Mouse (Mus musculus): ENCODE data around the gene Tenm3. TPM values are rescaled to one million over a fixed set of nuclear protein-coding genes. Genes with fewer than 3 reads are reported as not detected.

Tenm3 gene
- total and polyA plus RNA-seq, 3 experiments = 0.01 to 0.11 TPM; not detected in 1

DNA sequence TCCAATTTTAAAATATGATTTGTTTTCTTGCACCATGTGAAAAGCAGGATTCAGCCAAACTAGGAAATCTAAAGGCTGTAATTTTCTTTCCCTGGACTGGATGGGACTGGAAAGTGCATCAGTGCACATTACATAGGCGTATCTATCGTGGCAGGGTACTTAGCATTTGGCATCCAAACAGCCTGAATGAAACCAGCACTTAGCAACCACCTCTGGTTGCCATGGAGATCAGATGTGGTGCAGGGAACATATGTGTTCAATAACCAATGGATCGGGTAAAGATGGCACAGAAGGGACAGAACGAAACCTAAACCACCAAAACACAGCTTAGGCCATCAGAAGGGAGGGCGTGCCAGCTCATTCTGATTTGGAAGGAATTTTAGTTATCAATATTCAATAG, 376.1 kb downstream of the Tenm3 start:
- TF ChIP-seq TAL1 (conservative IDR thresholded peaks at IDR 0.05; ENCODE audit: low read depth, low read length) (no peak), CTCF (IDR thresholded peaks at IDR 0.05; ENCODE audit: low read depth, low read length) (no peak)
- no peak for ATAC-seq (ENCODE audit: extremely low read depth, insufficient number of reproducible peaks, low FRiP score, poor library complexity, severe bottlenecking)
- H3K9me3 ChIP-seq (replicated peaks) = peaks cover 30% of the 10 kb centered on the region
- no peaks in the 10 kb centered on the region for H3K27me3 ChIP-seq (ENCODE audit: insufficient read depth, low read length)
- DNase-seq (ENCODE audit: low spot score) = no peak
- no peaks in the 10 kb centered on the region for H3K4me1 ChIP-seq (ENCODE audit: insufficient read depth, low read depth, low read length)
- no peaks in the 10 kb centered on the region for H3K36me3 ChIP-seq (replicated peaks)
- no peak overlapping the region for H3K4me3 ChIP-seq (ENCODE audit: low read depth, low read length)

DNA sequence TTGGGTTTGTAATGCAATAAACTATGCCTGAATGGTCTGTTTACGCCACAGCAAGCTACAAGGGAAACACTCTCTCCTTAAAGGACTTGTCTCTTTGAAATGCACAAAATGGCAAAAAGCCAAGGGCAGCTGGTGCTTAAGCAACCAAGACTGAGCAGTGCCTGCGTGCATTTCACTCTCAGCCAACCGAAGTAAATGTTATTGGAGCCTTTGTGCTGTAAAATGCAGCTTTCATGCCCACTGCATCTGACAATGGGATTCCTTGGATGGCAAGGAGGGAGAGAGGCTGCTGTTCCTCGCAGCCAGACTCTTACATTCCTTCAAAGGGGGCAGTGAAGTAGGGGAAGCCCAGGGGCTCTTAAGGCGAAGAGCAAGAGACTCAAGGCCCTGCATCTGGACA, 385.4 kb downstream of the Tenm3 start:
- ATAC-seq (ENCODE audit: extremely low read depth, insufficient number of reproducible peaks, low FRiP score, poor library complexity, severe bottlenecking) = no peak
- TF ChIP-seq CTCF (IDR thresholded peaks at IDR 0.05; ENCODE audit: low read depth, low read length) (no peak), POLR2AphosphoS5 (IDR thresholded peaks at IDR 0.05; ENCODE audit: insufficient replicate concordance, low read depth, low read length) (no peak), GATA1 (IDR thresholded peaks at IDR 0.05; ENCODE audit: borderline replicate concordance, low read length) (no peak), TAL1 (conservative IDR thresholded peaks at IDR 0.05; ENCODE audit: low read depth, low read length) (no peak), GATA2 (IDR thresholded peaks at IDR 0.05; ENCODE audit: borderline replicate concordance, low read depth, low read length) (no peak)
- no peak for DNase-seq (ENCODE audit: low spot score)
- Histone ChIP-seq H3K27me3 (ENCODE audit: insufficient read depth, low read length) (no peaks in the 10 kb centered on the region), H3K4me1 (ENCODE audit: insufficient read depth, low read depth, low read length) (no peaks in the 10 kb centered on the region), H3K9me3 (replicated peaks) (peaks cover 51% of the 10 kb centered on the region), H3K36me3 (replicated peaks) (no peaks in the 10 kb centered on the region), H3K4me3 (ENCODE audit: low read depth, low read length) (no peak overlapping the region)

DNA sequence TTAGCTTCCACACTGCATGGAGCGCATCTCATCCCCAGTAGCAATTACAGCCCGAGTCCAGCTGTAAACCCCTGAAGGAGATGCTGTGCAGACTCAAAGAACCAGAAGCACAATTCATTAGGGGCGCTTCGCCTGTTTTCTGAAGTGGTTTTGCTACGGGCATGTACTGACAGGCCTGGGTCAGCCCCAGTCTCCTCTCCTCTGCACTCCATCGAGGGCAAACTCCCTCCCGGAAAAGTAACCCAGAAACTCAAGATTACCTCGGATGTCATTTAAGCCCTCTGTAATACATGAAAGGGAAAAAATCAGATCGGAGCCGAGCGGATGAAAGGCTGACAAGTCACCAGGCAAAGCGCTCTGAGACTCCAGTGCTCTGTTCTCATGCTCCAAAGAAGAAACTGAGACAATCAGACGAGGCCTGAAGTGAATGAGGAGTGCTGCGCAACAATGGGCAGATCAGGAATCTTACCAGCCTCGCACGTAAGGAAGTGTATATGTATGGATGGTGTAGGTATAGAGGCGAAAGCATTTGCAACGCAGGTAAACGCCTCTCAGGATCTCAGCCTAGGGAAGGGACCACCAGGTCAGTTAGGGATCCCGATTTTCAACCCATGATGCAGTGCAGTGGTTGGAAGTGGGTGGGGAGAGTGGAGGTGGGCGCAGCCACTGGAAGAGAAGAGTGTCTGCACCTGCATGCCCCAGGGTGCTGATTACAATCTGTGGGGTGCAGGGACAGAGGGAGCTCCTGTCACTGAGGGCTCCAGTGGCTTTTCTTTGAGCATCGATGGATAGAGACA, 387.2 kb downstream of the Tenm3 start:
- no peaks in the 10 kb centered on the region for H3K4me1 ChIP-seq (ENCODE audit: insufficient read depth, low read depth, low read length)
- no peak overlapping the region for H3K4me3 ChIP-seq (ENCODE audit: low read depth, low read length)
- no peak for ATAC-seq (ENCODE audit: extremely low read depth, insufficient number of reproducible peaks, low FRiP score, poor library complexity, severe bottlenecking)
- no peaks in the 10 kb centered on the region for H3K27me3 ChIP-seq (ENCODE audit: insufficient read depth, low read length)
- no peak for DNase-seq (ENCODE audit: low spot score)
- TF ChIP-seq GATA2 (IDR thresholded peaks at IDR 0.05; ENCODE audit: borderline replicate concordance, low read depth, low read length) (no peak), GATA1 (IDR thresholded peaks at IDR 0.05; ENCODE audit: borderline replicate concordance, low read length) (no peak), POLR2AphosphoS5 (IDR thresholded peaks at IDR 0.05; ENCODE audit: insufficient replicate concordance, low read depth, low read length) (no peak), TAL1 (conservative IDR thresholded peaks at IDR 0.05; ENCODE audit: low read depth, low read length) (no peak), CTCF (IDR thresholded peaks at IDR 0.05; ENCODE audit: low read depth, low read length) (no peak)
- H3K9me3 ChIP-seq (replicated peaks) = peaks cover 45% of the 10 kb centered on the region
- no peaks in the 10 kb centered on the region for H3K36me3 ChIP-seq (replicated peaks)

DNA sequence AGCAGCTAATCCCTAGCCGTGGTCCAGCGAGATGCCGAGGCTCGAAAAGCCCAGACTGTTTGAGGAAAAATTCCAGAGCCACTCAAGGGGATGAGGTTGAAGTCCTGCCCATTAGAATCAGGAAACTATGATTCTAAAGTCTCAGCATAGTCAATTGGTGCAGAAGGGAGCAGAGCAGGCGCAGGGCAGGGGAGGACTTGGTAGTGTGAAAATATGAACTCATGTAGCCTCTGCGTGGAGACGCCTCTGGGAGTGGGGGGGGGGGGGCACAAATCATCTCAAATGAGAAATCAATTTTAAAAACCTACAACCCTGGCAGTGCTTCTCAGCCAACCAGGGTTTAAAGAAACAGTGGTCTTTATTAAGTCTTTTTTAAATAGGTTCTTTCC, 392.5 kb downstream of the Tenm3 start:
- DNase-seq (ENCODE audit: low spot score) (no peak), ATAC-seq (ENCODE audit: extremely low read depth, insufficient number of reproducible peaks, low FRiP score, poor library complexity, severe bottlenecking) (no peak)
- H3K9me3 ChIP-seq (replicated peaks) = peaks cover 39% of the 10 kb centered on the region
- no peak overlapping the region for H3K4me3 ChIP-seq (ENCODE audit: low read depth, low read length)
- no peak for TF ChIP-seq GATA2 (IDR thresholded peaks at IDR 0.05; ENCODE audit: borderline replicate concordance, low read depth, low read length)
- no peak for TF ChIP-seq TAL1 (conservative IDR thresholded peaks at IDR 0.05; ENCODE audit: low read depth, low read length)
- TF ChIP-seq CTCF (IDR thresholded peaks at IDR 0.05; ENCODE audit: low read depth, low read length) = no peak
- TF ChIP-seq GATA1 (IDR thresholded peaks at IDR 0.05; ENCODE audit: borderline replicate concordance, low read length) = no peak
- TF ChIP-seq POLR2AphosphoS5 (IDR thresholded peaks at IDR 0.05; ENCODE audit: insufficient replicate concordance, low read depth, low read length) = no peak
- H3K27me3 ChIP-seq (ENCODE audit: insufficient read depth, low read length) = no peaks in the 10 kb centered on the region
- H3K4me1 ChIP-seq (ENCODE audit: insufficient read depth, low read depth, low read length) = no peaks in the 10 kb centered on the region
- H3K36me3 ChIP-seq (replicated peaks) = no peaks in the 10 kb centered on the region

DNA sequence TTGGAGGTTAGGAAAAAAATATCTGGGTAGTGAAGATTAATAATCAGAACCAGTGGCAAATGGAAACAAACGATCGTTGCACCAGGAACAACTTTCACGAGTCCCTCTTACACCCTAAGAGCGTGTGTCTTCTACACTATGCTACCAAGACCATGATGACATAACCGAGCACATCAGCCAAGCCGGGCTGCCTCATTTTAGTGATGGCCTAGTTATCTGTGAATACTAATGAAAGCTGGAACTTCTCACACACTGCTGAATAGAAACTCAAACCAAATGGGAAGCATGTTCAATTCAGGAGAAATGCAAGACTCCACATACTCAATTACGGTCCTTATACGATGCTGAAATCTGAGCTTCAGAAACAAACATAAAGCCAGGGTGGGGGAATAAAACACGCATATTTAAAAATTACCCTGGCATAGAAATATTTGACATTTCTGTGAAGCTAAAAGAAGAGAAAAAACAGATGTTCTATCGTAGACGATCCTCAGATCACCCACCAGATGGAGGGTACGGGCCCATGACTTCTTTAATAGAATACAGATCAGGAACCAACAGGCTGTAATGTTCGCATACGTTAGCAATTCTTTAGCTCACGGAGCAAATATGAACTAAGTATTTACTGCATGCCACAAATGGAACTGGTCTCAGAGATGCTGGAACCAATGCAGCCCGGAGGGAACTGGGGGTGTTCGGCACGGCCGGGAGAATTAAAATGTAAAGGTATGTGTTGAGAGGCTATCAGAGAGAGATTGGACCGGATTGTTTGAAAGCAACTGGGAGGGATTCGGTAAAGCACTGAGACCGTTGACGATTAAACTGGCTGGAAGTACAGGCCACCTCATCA, 393.1 kb downstream of the Tenm3 start:
- no peak for DNase-seq (ENCODE audit: low spot score)
- Histone ChIP-seq H3K4me1 (ENCODE audit: insufficient read depth, low read depth, low read length) (no peaks in the 10 kb centered on the region), H3K4me3 (ENCODE audit: low read depth, low read length) (no peak overlapping the region), H3K27me3 (ENCODE audit: insufficient read depth, low read length) (no peaks in the 10 kb centered on the region), H3K9me3 (replicated peaks) (peaks cover 36% of the 10 kb centered on the region), H3K36me3 (replicated peaks) (no peaks in the 10 kb centered on the region)
- TF ChIP-seq GATA2 (IDR thresholded peaks at IDR 0.05; ENCODE audit: borderline replicate concordance, low read depth, low read length) = no peak
- TF ChIP-seq TAL1 (conservative IDR thresholded peaks at IDR 0.05; ENCODE audit: low read depth, low read length) = no peak
- no peak for TF ChIP-seq GATA1 (IDR thresholded peaks at IDR 0.05; ENCODE audit: borderline replicate concordance, low read length)
- no peak for TF ChIP-seq POLR2AphosphoS5 (IDR thresholded peaks at IDR 0.05; ENCODE audit: insufficient replicate concordance, low read depth, low read length)
- no peak for TF ChIP-seq CTCF (IDR thresholded peaks at IDR 0.05; ENCODE audit: low read depth, low read length)
- no peak for ATAC-seq (ENCODE audit: extremely low read depth, insufficient number of reproducible peaks, low FRiP score, poor library complexity, severe bottlenecking)

DNA sequence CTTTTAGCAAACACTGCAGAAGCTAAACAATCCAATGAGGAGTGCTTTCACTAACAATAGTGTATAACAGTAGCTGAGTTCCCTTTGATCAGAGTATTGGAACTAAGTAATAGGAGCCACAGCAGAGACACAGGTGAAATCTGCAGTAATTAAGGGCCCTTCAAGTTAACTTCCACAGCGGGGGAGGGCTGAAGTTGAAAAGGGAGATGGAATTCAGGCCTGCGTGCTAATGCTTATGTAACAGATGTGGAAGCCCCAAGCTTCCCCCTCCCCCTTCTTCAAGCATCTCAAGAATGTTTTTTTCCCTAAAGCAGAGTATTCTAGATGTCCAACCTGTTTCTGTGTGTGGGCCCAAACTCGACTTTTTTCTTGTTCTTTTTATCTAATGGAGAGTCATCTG, 394.1 kb downstream of the Tenm3 start:
- DNase-seq (ENCODE audit: low spot score) (no peak), ATAC-seq (ENCODE audit: extremely low read depth, insufficient number of reproducible peaks, low FRiP score, poor library complexity, severe bottlenecking) (no peak)
- Histone ChIP-seq H3K4me1 (ENCODE audit: insufficient read depth, low read depth, low read length) (no peaks in the 10 kb centered on the region), H3K4me3 (ENCODE audit: low read depth, low read length) (no peak overlapping the region), H3K36me3 (replicated peaks) (no peaks in the 10 kb centered on the region), H3K27me3 (ENCODE audit: insufficient read depth, low read length) (no peaks in the 10 kb centered on the region), H3K9me3 (replicated peaks) (peaks cover 35% of the 10 kb centered on the region)
- no peak for TF ChIP-seq TAL1 (conservative IDR thresholded peaks at IDR 0.05; ENCODE audit: low read depth, low read length)
- TF ChIP-seq GATA2 (IDR thresholded peaks at IDR 0.05; ENCODE audit: borderline replicate concordance, low read depth, low read length) = no peak
- TF ChIP-seq POLR2AphosphoS5 (IDR thresholded peaks at IDR 0.05; ENCODE audit: insufficient replicate concordance, low read depth, low read length) = no peak
- TF ChIP-seq GATA1 (IDR thresholded peaks at IDR 0.05; ENCODE audit: borderline replicate concordance, low read length) = no peak
- no peak for TF ChIP-seq CTCF (IDR thresholded peaks at IDR 0.05; ENCODE audit: low read depth, low read length)

All from G1E (cell line).